Mouse (Mus musculus): ENCODE measurements around the gene Olfml2a. TPM values are rescaled to one million over a fixed set of nuclear protein-coding genes. Genes with fewer than 3 reads are reported as not detected.
"Not testable (repeated sequence)": the region's sequence is repeated elsewhere in the genome, so short reads cannot be mapped to it uniquely, and the experiment has no call there.

Gene Olfml2a
- polyA plus RNA-seq, 1 experiment from 2014 or later, result 1.5 TPM

DNA sequence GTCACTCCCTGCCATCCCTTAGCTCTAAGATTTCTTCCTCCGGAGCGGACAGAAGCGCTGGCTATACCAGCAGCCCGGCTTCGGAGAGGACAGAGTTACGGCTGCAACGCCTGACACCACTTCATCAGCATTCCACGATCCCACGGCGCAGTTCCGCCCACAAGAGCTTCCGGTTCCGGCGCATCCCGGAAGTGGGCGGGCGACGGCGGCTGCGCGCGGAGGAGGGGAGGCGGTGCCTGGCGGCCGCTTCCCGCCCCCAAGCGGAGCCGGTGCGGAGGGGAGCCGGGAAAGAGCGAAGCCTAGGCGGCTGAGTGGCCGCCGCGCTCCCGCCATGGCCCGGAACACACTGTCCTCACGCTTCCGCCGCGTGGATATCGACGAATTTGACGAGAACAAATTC, 76.1 kb downstream of the Olfml2a start:
- Histone ChIP-seq H3K4me3 (ENCODE audit: low read depth, low read length) (peak overlapping the region; percentile 88), H3K36me3 (ENCODE audit: control insufficient read depth, insufficient read depth) (peaks cover 13% of the 10 kb centered on the region; the same call in 1 of the 2 replicates), H3K9ac (ENCODE audit: low read depth, low read length) (peak overlapping the region; percentile 87), H3K27me3 (replicated peaks; ENCODE audit: control insufficient read depth, insufficient read depth, low read length) (no peaks in the 10 kb centered on the region), H3K27ac (ENCODE audit: low read depth, low read length) (peak overlapping the region; percentile 94), H3K9me3 (ENCODE audit: control insufficient read depth) (no peaks in the 10 kb centered on the region), H3K4me1 (replicated peaks; ENCODE audit: control insufficient read depth, insufficient read depth, low read length) (0 out of 2 replicates have a peak, but pooled peaks cover 8% of the 10 kb centered on the region), H3K4me2 (replicated peaks; ENCODE audit: low read depth) (peak overlapping the region; percentile 96)
- ATAC-seq, result peak; percentile 83
- under 1% methylated on average over 43 of the region's 44 CpGs for WGBS
- TF ChIP-seq CTCF (IDR thresholded peaks at IDR 0.05; ENCODE audit: low read depth), result peak; percentile 33; the same call in 1 of the 2 replicates

DNA sequence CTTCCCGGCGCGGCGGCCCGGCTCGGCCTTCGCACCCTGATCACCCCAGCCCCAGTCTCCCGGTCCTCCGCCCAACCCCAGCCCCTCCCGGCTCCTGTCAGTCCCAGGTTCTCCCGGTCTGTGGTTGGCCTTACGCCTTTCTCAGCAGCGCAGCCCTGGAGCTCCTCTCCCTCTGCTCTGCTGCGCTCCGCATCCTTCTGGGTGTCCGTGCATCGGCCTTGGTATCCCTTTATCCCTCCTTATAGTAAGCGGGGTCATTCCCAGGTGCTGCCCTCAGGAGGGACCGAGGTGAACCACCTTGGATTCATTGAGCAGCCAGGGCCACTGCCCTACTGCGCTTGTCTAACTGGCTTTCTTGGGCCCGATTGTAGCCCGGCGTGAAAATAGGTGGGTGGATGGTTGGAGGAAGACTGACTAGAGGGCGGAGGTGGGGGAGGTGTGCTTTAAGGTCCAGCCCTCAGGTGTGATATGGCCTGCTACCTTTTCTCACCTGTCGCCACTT, 76.6 kb downstream of the Olfml2a start:
- TF ChIP-seq CTCF (IDR thresholded peaks at IDR 0.05; ENCODE audit: low read depth), result no peak
- 0 out of 2 replicates have a peak, but pooled peaks cover 8% of the 10 kb centered on the region for H3K4me1 ChIP-seq (replicated peaks; ENCODE audit: control insufficient read depth, insufficient read depth, low read length)
- H3K36me3 ChIP-seq (ENCODE audit: control insufficient read depth, insufficient read depth), result peaks cover 14% of the 10 kb centered on the region
- H3K4me3 ChIP-seq (ENCODE audit: low read depth, low read length), result peak overlapping the region; percentile 88
- no peaks in the 10 kb centered on the region for H3K27me3 ChIP-seq (replicated peaks; ENCODE audit: control insufficient read depth, insufficient read depth, low read length)
- peak overlapping the region; percentile 96 for H3K4me2 ChIP-seq (replicated peaks; ENCODE audit: low read depth)
- peak overlapping the region; percentile 94 for H3K27ac ChIP-seq (ENCODE audit: low read depth, low read length)
- WGBS, result under 1% methylated on average over 21 of the region's 25 CpGs
- peak; percentile 40 for ATAC-seq
- peak overlapping the region; percentile 87 for H3K9ac ChIP-seq (ENCODE audit: low read depth, low read length)
- no peaks in the 10 kb centered on the region for H3K9me3 ChIP-seq (ENCODE audit: control insufficient read depth)

DNA sequence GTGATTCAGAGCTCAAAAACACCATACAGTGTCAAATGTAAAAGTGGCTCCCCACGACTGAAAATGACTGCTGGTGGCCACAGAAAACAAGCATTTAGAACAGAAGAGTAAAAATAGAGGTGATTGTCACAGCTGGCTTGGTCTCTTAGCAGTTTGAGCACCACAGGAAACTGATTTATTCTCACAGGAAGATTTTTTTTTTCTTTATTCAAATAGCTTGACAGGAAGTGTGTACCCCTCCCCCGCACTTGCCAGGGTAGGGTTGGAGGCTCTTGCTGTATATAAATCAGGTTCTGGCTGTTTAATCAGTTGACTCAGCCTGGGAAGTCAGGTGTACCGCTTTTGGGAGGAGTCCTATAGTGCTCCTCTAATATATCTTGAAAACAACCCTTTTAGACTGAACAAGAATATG, 77.2 kb downstream of the Olfml2a start:
- WGBS, result 4% methylated on average over 3 of the region's 3 CpGs
- Histone ChIP-seq H3K27ac (ENCODE audit: low read depth, low read length) (peak overlapping the region; percentile 94), H3K27me3 (replicated peaks; ENCODE audit: control insufficient read depth, insufficient read depth, low read length) (no peaks in the 10 kb centered on the region), H3K9me3 (ENCODE audit: control insufficient read depth) (no peaks in the 10 kb centered on the region), H3K4me1 (replicated peaks; ENCODE audit: control insufficient read depth, insufficient read depth, low read length) (0 out of 2 replicates have a peak, but pooled peaks cover 8% of the 10 kb centered on the region), H3K36me3 (ENCODE audit: control insufficient read depth, insufficient read depth) (peaks cover 20% of the 10 kb centered on the region), H3K9ac (ENCODE audit: low read depth, low read length) (peak overlapping the region; percentile 87), H3K4me3 (ENCODE audit: low read depth, low read length) (peak overlapping the region; percentile 88), H3K4me2 (replicated peaks; ENCODE audit: low read depth) (peak overlapping the region; percentile 96)
- no peak for ATAC-seq
- TF ChIP-seq CTCF (IDR thresholded peaks at IDR 0.05; ENCODE audit: low read depth), result no peak

DNA sequence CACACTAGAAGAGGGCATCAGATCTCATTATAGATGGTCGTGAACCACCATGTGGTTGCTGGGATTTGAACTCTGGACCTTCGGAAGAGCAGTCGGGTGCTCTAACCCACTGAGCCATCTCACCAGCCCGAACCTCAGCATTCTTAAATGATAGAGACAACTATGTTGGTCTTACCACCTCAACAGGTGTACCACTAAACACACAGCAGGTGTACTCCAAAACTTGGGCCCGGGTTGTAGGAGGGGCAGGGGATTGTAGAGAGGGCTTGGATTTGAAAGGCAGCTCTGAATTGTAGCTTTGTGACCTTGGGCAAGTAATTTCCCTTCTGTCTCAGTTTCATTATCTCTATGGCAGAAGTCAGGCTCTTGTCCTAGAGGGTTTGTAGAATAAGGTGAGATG, 78.4 kb downstream of the Olfml2a start:
- not testable (repeated sequence) for H3K27ac ChIP-seq (ENCODE audit: low read depth, low read length); H3K9me3 ChIP-seq (ENCODE audit: control insufficient read depth); H3K9ac ChIP-seq (ENCODE audit: low read depth, low read length); ATAC-seq; H3K27me3 ChIP-seq (replicated peaks; ENCODE audit: control insufficient read depth, insufficient read depth, low read length); H3K4me2 ChIP-seq (replicated peaks; ENCODE audit: low read depth); H3K4me1 ChIP-seq (replicated peaks; ENCODE audit: control insufficient read depth, insufficient read depth, low read length); H3K4me3 ChIP-seq (ENCODE audit: low read depth, low read length)
- peaks cover 31% of the 10 kb centered on the region for H3K36me3 ChIP-seq (ENCODE audit: control insufficient read depth, insufficient read depth)
- 94% methylated on average over 4 of the region's 5 CpGs for WGBS

DNA sequence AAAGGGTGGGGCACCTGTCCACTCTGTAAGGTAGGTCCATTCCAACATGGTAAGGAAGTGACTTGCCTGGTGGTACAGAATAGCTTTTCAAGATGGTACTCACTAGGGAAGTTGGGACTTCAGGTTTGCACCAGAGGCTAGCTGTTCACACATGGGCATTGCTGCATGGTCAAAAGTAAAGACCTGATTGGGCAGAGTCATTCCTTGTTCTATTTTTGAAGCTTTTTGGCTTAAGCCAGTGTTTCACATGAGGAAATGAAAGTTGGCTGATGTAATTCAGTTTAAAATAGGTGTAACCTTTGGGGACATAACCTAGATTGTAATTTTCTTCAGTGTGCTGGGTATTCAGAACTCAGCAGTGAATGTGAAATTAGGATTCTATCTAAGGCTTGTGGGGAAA, 79.5 kb downstream of the Olfml2a start:
- Histone ChIP-seq H3K9me3 (ENCODE audit: control insufficient read depth) (no peaks in the 10 kb centered on the region), H3K36me3 (ENCODE audit: control insufficient read depth, insufficient read depth) (peaks cover 43% of the 10 kb centered on the region), H3K4me2 (replicated peaks; ENCODE audit: low read depth) (no peak overlapping the region), H3K27ac (ENCODE audit: low read depth, low read length) (no peak overlapping the region), H3K27me3 (replicated peaks; ENCODE audit: control insufficient read depth, insufficient read depth, low read length) (no peaks in the 10 kb centered on the region), H3K4me3 (ENCODE audit: low read depth, low read length) (no peak overlapping the region), H3K4me1 (replicated peaks; ENCODE audit: control insufficient read depth, insufficient read depth, low read length) (0 out of 2 replicates have a peak, but pooled peaks cover 8% of the 10 kb centered on the region), H3K9ac (ENCODE audit: low read depth, low read length) (no peak overlapping the region)
- no peak for TF ChIP-seq CTCF (IDR thresholded peaks at IDR 0.05; ENCODE audit: low read depth)
- ATAC-seq, result no peak

DNA sequence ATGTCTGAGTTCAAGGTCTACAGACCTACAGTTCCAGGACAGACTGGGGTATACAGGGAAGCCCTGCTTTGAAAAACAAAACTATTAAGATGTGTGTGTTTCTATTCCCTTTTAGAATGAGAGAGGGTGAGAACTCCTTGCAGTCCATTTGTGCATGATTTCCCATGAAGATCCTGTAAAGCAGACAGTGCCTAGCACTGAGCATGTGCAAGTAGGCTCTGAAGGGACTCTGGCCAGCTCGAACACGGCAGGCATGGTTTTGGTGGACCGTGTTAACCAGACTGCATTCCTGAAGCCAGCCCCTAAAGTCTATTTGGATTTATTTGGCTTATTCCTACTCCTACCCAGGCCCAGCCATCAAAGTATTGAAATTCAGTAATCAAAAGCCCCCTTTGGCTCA, 80.2 kb downstream of the Olfml2a start:
- Histone ChIP-seq H3K9me3 (ENCODE audit: control insufficient read depth) (no peaks in the 10 kb centered on the region), H3K4me3 (ENCODE audit: low read depth, low read length) (no peak overlapping the region), H3K27me3 (replicated peaks; ENCODE audit: control insufficient read depth, insufficient read depth, low read length) (no peaks in the 10 kb centered on the region), H3K4me2 (replicated peaks; ENCODE audit: low read depth) (no peak overlapping the region), H3K9ac (ENCODE audit: low read depth, low read length) (no peak overlapping the region), H3K36me3 (ENCODE audit: control insufficient read depth, insufficient read depth) (peaks cover 49% of the 10 kb centered on the region), H3K27ac (ENCODE audit: low read depth, low read length) (no peak overlapping the region), H3K4me1 (replicated peaks; ENCODE audit: control insufficient read depth, insufficient read depth, low read length) (0 out of 2 replicates have a peak, but pooled peaks cover 8% of the 10 kb centered on the region)
- 79% methylated on average over 3 of the region's 3 CpGs for WGBS
- TF ChIP-seq CTCF (IDR thresholded peaks at IDR 0.05; ENCODE audit: low read depth), result no peak
- ATAC-seq, result no peak
